Mouse (Mus musculus) cortical plate, adult 2 months (tissue): ENCODE measurements around the gene Gm20379.

Experiments
- CTCF ChIP-seq: fragments of 200-500 bp; IDR thresholded peaks from 2 replicates; pipeline ENCODE4 v1.5.1; 2011; ENCODE audit warnings: mild to moderate bottlenecking, control low read depth, low read length; ENCODE audit not compliant: insufficient read depth; ENCODE audit errors: extremely low read depth
- POLR2A ChIP-seq: fragments of 200-500 bp; IDR thresholded peaks from 2 replicates; pipeline ENCODE4 v1.6.1; 2011; ENCODE audit warnings: mild to moderate bottlenecking, low read length, control low read depth; ENCODE audit not compliant: insufficient read depth; ENCODE audit errors: extremely low read depth

DNA sequence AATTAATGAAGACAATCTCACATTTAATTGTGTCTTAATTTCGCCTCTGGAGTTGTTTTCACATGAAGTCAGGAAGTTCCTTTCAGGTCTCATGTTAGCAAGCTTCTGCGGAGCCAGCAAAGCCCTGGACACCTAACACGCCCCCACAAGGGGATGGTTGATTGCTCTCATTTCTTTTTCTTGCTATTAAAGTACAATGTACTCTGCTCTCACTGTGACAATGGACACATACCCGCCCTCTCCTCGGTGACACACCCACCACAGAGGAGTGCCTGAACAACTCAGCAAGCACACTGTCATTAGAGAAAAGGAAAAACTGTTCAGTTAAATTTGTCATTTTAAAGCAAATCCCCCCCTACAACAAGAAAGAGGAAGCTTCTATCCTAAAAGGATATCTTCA lies 40.6 kb downstream of the Gm20379 start:
- TF ChIP-seq CTCF (no peak), POLR2A (no peak)
